Mouse (Mus musculus): ENCODE data around the gene Adarb1. TPM values are rescaled to one million over a fixed set of nuclear protein-coding genes. Genes with fewer than 3 reads are reported as not detected.
A peak's percentile ranks its signal among the peaks of the same experiment; 100 is the strongest.

The Adarb1 gene
- polyA plus RNA-seq (2014; fragmentation: Nextera tagmentation; extraction: Ambion mirVana) = 12.1 and 14.4 TPM in 2 replicates

GRCm38 (mm10) chr10:77418138-77418537, at the start of gene Adarb1:
Gene Adarb1, minus strand, starts transcription at chr10:77418270.
- Histone ChIP-seq H3K4me2 (ENCODE audit: low read length) (peak within 1 kb of the TSS; percentile 97), H3K9ac (replicated peaks; ENCODE audit: low read length) (peak within 1 kb of the TSS; percentile 84), H3K27me3 (ENCODE audit: control insufficient read depth, insufficient read depth, low read length) (peaks cover 14% of the 10 kb centered on the region), H3K36me3 (ENCODE audit: control insufficient read depth, insufficient read depth, low read length) (no peaks in the 10 kb centered on the region), H3K4me1 (ENCODE audit: control insufficient read depth, insufficient read depth, low read length) (peaks cover 10% of the 10 kb centered on the region), H3K9me3 (ENCODE audit: control insufficient read depth, low read length) (no peaks in the 10 kb centered on the region), H3K27ac (replicated peaks; ENCODE audit: low read depth, low read length) (peak within 1 kb of the TSS; percentile 82), H3K4me3 (replicated peaks; ENCODE audit: low read depth, low read length) (peak within 1 kb of the TSS; percentile 77)
- DNase-seq (peak; percentile 97), ATAC-seq (ENCODE audit: low FRiP score, low TSS enrichment) (peak; percentile 94)
- WGBS = under 1% methylated on average over 56 of the region's 57 CpGs

GRCm38 (mm10) chr10:77467407-77467806, 49.3 kb upstream of the Adarb1 start:
- no peak overlapping the region for H3K27ac ChIP-seq (replicated peaks; ENCODE audit: low read depth, low read length)
- H3K36me3 ChIP-seq (ENCODE audit: control insufficient read depth, insufficient read depth, low read length) = no peaks in the 10 kb centered on the region
- no peak overlapping the region for H3K4me2 ChIP-seq (ENCODE audit: low read length)
- ATAC-seq (ENCODE audit: low FRiP score, low TSS enrichment) (no peak), DNase-seq (no peak)
- H3K4me1 ChIP-seq (ENCODE audit: control insufficient read depth, insufficient read depth, low read length) = no peaks in the 10 kb centered on the region
- no peak overlapping the region for H3K4me3 ChIP-seq (replicated peaks; ENCODE audit: low read depth, low read length)
- no peak overlapping the region for H3K9ac ChIP-seq (replicated peaks; ENCODE audit: low read length)
- H3K27me3 ChIP-seq (ENCODE audit: control insufficient read depth, insufficient read depth, low read length) = no peaks in the 10 kb centered on the region
- 95% methylated on average over 6 of the region's 6 CpGs for WGBS
- no peaks in the 10 kb centered on the region for H3K9me3 ChIP-seq (ENCODE audit: control insufficient read depth, low read length)

- DNase-seq = no peak
- no peak for ATAC-seq (ENCODE audit: low FRiP score, low TSS enrichment)
These were observed 47.8 kb upstream of the Adarb1 start for GRCm38 (mm10) chr10:77465902-77466301.

GRCm38 (mm10) chr10:77464181-77464936, 46.3 kb upstream of the Adarb1 start:
- ATAC-seq (ENCODE audit: low FRiP score, low TSS enrichment) = no peak

More at GRCm38 (mm10) chr10:77465902-77466301, 47.8 kb upstream of the Adarb1 start:
- 84% methylated on average over 5 of the region's 5 CpGs for WGBS
- Histone ChIP-seq H3K27me3 (ENCODE audit: control insufficient read depth, insufficient read depth, low read length) (no peaks in the 10 kb centered on the region), H3K4me1 (ENCODE audit: control insufficient read depth, insufficient read depth, low read length) (no peaks in the 10 kb centered on the region), H3K4me3 (replicated peaks; ENCODE audit: low read depth, low read length) (no peak overlapping the region), H3K27ac (replicated peaks; ENCODE audit: low read depth, low read length) (no peak overlapping the region), H3K36me3 (ENCODE audit: control insufficient read depth, insufficient read depth, low read length) (no peaks in the 10 kb centered on the region), H3K4me2 (ENCODE audit: low read length) (no peak overlapping the region), H3K9me3 (ENCODE audit: control insufficient read depth, low read length) (no peaks in the 10 kb centered on the region), H3K9ac (replicated peaks; ENCODE audit: low read length) (no peak overlapping the region)

GRCm38 (mm10) chr10:77461161-77461560, 43.1 kb upstream of the Adarb1 start:
- no peak overlapping the region for H3K9ac ChIP-seq (replicated peaks; ENCODE audit: low read length)
- H3K27me3 ChIP-seq (ENCODE audit: control insufficient read depth, insufficient read depth, low read length) = no peaks in the 10 kb centered on the region
- no peak overlapping the region for H3K4me2 ChIP-seq (ENCODE audit: low read length)
- DNase-seq (no peak), ATAC-seq (ENCODE audit: low FRiP score, low TSS enrichment) (no peak)
- H3K4me3 ChIP-seq (replicated peaks; ENCODE audit: low read depth, low read length) = no peak overlapping the region
- H3K4me1 ChIP-seq (ENCODE audit: control insufficient read depth, insufficient read depth, low read length) = no peaks in the 10 kb centered on the region
- 90% methylated on average over 8 of the region's 8 CpGs for WGBS
- no peaks in the 10 kb centered on the region for H3K9me3 ChIP-seq (ENCODE audit: control insufficient read depth, low read length)
- H3K27ac ChIP-seq (replicated peaks; ENCODE audit: low read depth, low read length) = no peak overlapping the region
- H3K36me3 ChIP-seq (ENCODE audit: control insufficient read depth, insufficient read depth, low read length) = no peaks in the 10 kb centered on the region

More at GRCm38 (mm10) chr10:77464181-77464936, 46.3 kb upstream of the Adarb1 start:
- no peaks in the 10 kb centered on the region for H3K36me3 ChIP-seq (ENCODE audit: control insufficient read depth, insufficient read depth, low read length)
- no peak overlapping the region for H3K4me3 ChIP-seq (replicated peaks; ENCODE audit: low read depth, low read length)
- H3K27ac ChIP-seq (replicated peaks; ENCODE audit: low read depth, low read length) = no peak overlapping the region
- no peaks in the 10 kb centered on the region for H3K9me3 ChIP-seq (ENCODE audit: control insufficient read depth, low read length)
- no peaks in the 10 kb centered on the region for H3K4me1 ChIP-seq (ENCODE audit: control insufficient read depth, insufficient read depth, low read length)
- H3K9ac ChIP-seq (replicated peaks; ENCODE audit: low read length) = no peak overlapping the region
- 74% methylated on average over 10 of the region's 10 CpGs for WGBS
- H3K27me3 ChIP-seq (ENCODE audit: control insufficient read depth, insufficient read depth, low read length) = no peaks in the 10 kb centered on the region
- peak; percentile 40 for DNase-seq
- H3K4me2 ChIP-seq (ENCODE audit: low read length) = no peak overlapping the region

- WGBS = 84% methylated on average over 3 of the region's 3 CpGs
- no peaks in the 10 kb centered on the region for H3K36me3 ChIP-seq (ENCODE audit: control insufficient read depth, insufficient read depth, low read length)
- no peaks in the 10 kb centered on the region for H3K4me1 ChIP-seq (ENCODE audit: control insufficient read depth, insufficient read depth, low read length)
- H3K27ac ChIP-seq (replicated peaks; ENCODE audit: low read depth, low read length) = no peak overlapping the region
- no peaks in the 10 kb centered on the region for H3K27me3 ChIP-seq (ENCODE audit: control insufficient read depth, insufficient read depth, low read length)
- H3K9ac ChIP-seq (replicated peaks; ENCODE audit: low read length) = no peak overlapping the region
- H3K4me3 ChIP-seq (replicated peaks; ENCODE audit: low read depth, low read length) = no peak overlapping the region
- no peak for ATAC-seq (ENCODE audit: low FRiP score, low TSS enrichment)
- H3K4me2 ChIP-seq (ENCODE audit: low read length) = no peak overlapping the region
- DNase-seq = no peak
- H3K9me3 ChIP-seq (ENCODE audit: control insufficient read depth, low read length) = no peaks in the 10 kb centered on the region
These were observed 39.6 kb upstream of the Adarb1 start for GRCm38 (mm10) chr10:77457701-77458100.

GRCm38 (mm10) chr10:77456507-77456906, 38.4 kb upstream of the Adarb1 start:
- ATAC-seq (ENCODE audit: low FRiP score, low TSS enrichment) (no peak), DNase-seq (no peak)
- Histone ChIP-seq H3K4me1 (ENCODE audit: control insufficient read depth, insufficient read depth, low read length) (no peaks in the 10 kb centered on the region), H3K27ac (replicated peaks; ENCODE audit: low read depth, low read length) (no peak overlapping the region), H3K4me3 (replicated peaks; ENCODE audit: low read depth, low read length) (no peak overlapping the region), H3K27me3 (ENCODE audit: control insufficient read depth, insufficient read depth, low read length) (no peaks in the 10 kb centered on the region), H3K9ac (replicated peaks; ENCODE audit: low read length) (no peak overlapping the region), H3K9me3 (ENCODE audit: control insufficient read depth, low read length) (no peaks in the 10 kb centered on the region), H3K36me3 (ENCODE audit: control insufficient read depth, insufficient read depth, low read length) (no peaks in the 10 kb centered on the region), H3K4me2 (ENCODE audit: low read length) (no peak overlapping the region)
- WGBS = 64% methylated on average over 7 of the region's 7 CpGs

- 85% methylated on average over 14 of the region's 14 CpGs for WGBS
- Histone ChIP-seq H3K27me3 (ENCODE audit: control insufficient read depth, insufficient read depth, low read length) (no peaks in the 10 kb centered on the region), H3K4me2 (ENCODE audit: low read length) (no peak overlapping the region), H3K4me3 (replicated peaks; ENCODE audit: low read depth, low read length) (no peak overlapping the region), H3K9ac (replicated peaks; ENCODE audit: low read length) (no peak overlapping the region), H3K4me1 (ENCODE audit: control insufficient read depth, insufficient read depth, low read length) (no peaks in the 10 kb centered on the region), H3K9me3 (ENCODE audit: control insufficient read depth, low read length) (no peaks in the 10 kb centered on the region), H3K27ac (replicated peaks; ENCODE audit: low read depth, low read length) (no peak overlapping the region), H3K36me3 (ENCODE audit: control insufficient read depth, insufficient read depth, low read length) (no peaks in the 10 kb centered on the region)
- DNase-seq = no peak
- ATAC-seq (ENCODE audit: low FRiP score, low TSS enrichment) = no peak
These were observed 37.4 kb upstream of the Adarb1 start for GRCm38 (mm10) chr10:77455251-77456010.
